Mouse (Mus musculus) neural tube, embryonic 12.5 days (tissue): ENCODE data around the gene Myo1f. TPM values are rescaled to one million over a fixed set of nuclear protein-coding genes. Genes with fewer than 3 reads are reported as not detected.
A peak's percentile ranks its signal among the peaks of the same experiment; 100 is the strongest.

Source experiments
- ATAC-seq: fragments of 200-750 bp; cut with Nextera tagmentation; 2 replicates; pipeline ENCODE4 v1.8.0; 2017; ENCODE audit warnings: low read depth, mild to moderate bottlenecking, moderate TSS enrichment, moderate library complexity; ENCODE audit not compliant: low FRiP score
- H3K27ac ChIP-seq: fragments of 300-500 bp; sonication (generic); 2 replicates; pipeline ENCODE4 v1.5.1; 2016
- H3K27me3 ChIP-seq: fragments of 300-500 bp; sonication (generic); replicated peaks from 2 replicates; pipeline ENCODE4 v1.6.1; 2016; ENCODE audit warnings: mild to moderate bottlenecking
- H3K36me3 ChIP-seq: fragments of 300-500 bp; sonication (generic); 2 replicates; pipeline ENCODE4 v1.6.1; 2016; ENCODE audit warnings: mild to moderate bottlenecking
- H3K4me1 ChIP-seq: fragments of 300-500 bp; sonication (generic); 2 replicates; pipeline ENCODE4 v1.6.1; 2016
- H3K4me2 ChIP-seq: fragments of 300-500 bp; sonication (generic); replicated peaks from 2 replicates; pipeline ENCODE4 v1.6.1; 2016; ENCODE audit warnings: mild to moderate bottlenecking
- H3K4me3 ChIP-seq: fragments of 300-500 bp; sonication (generic); 2 replicates; pipeline ENCODE4 v1.5.1; 2016
- H3K9ac ChIP-seq: fragments of 300-500 bp; sonication (generic); 2 replicates; pipeline ENCODE4 v1.6.1; 2016; ENCODE audit warnings: mild to moderate bottlenecking
- H3K9me3 ChIP-seq: fragments of 300-500 bp; sonication (generic); 2 replicates; pipeline ENCODE4 v1.6.1; 2016; ENCODE audit warnings: mild to moderate bottlenecking
- WGBS: fragments of 180-500 bp; shearing (Covaris S2); methylation state at CpG from one replicate; pipeline ENCODE4 v1.1.7; 2016; 5-methylcytosine and 5-hydroxymethylcytosine counted together
- polyA plus RNA-seq: library from polyadenylated mRNA; unstranded; fragments of >200 nt; fragmentation: Nextera tagmentation; extraction: Ambion mirVana; gene quantifications from 2 replicates; pipeline ENCODE4 v1.2.1, GENCODE M21; 2016

The Myo1f gene
- polyA plus RNA-seq: 2.0 and 2.6 TPM in 2 replicates

DNA sequence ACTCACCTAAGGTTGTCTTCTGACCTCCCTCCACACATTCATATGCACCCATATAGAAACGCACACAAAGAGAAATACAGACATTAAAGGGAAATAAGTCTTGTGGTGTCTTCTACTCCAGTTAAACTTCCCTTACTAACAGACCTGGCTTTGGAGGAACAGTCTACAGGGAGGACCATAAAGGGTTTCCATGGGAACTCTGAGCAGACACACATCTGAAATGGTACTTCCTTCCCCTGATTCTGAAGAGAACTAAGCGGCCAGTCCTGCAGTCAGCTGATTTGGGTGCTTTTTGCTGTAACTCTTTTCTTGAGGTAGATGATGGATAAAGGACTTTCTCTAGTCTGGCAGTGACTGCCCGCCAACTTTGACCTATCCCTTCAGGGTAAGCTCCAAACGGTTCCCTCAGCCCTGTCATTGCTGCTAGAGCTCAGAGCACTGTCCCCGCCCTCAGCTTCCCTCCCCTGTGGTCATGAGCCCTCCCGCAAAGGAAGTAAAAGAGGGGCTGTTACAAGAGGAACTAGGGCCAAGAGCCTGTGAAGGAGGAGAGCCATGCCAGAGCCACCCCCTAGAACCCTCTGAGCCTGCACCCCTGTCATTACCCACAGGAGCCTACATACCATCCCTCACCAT lies at the start of gene Myo1f:
TSS of gene Myo1f (plus strand) at position 485 of the 633 bp plus-strand sequence.
- no peak for ATAC-seq

GRCm38 (mm10) chr17:33508386-33508785 lies 47.1 kb upstream of the Myo1f start:
- H3K9ac ChIP-seq: no peak overlapping the region
- no peaks in the 10 kb centered on the region for H3K27me3 ChIP-seq
- H3K36me3 ChIP-seq: no peaks in the 10 kb centered on the region
- no peak for ATAC-seq
- H3K4me3 ChIP-seq: no peak overlapping the region
- no peaks in the 10 kb centered on the region for H3K4me1 ChIP-seq
- no peaks in the 10 kb centered on the region for H3K9me3 ChIP-seq
- H3K4me2 ChIP-seq: no peak overlapping the region
- H3K27ac ChIP-seq: no peak overlapping the region
- WGBS: 86% methylated on average over 1 of the region's 1 CpGs

More for the DNA sequence above, at the start of gene Myo1f:
- no peaks in the 10 kb centered on the region for H3K9me3 ChIP-seq
- peaks cover 10% of the 10 kb centered on the region for H3K36me3 ChIP-seq
- no peaks in the 10 kb centered on the region for H3K4me1 ChIP-seq
- no peak within 1 kb of the TSS for H3K4me3 ChIP-seq
- no peaks in the 10 kb centered on the region for H3K27me3 ChIP-seq
- H3K9ac ChIP-seq: no peak within 1 kb of the TSS
- WGBS: 45% methylated on average over 6 of the region's 6 CpGs
- H3K4me2 ChIP-seq: no peak within 1 kb of the TSS
- H3K27ac ChIP-seq: no peak within 1 kb of the TSS

DNA sequence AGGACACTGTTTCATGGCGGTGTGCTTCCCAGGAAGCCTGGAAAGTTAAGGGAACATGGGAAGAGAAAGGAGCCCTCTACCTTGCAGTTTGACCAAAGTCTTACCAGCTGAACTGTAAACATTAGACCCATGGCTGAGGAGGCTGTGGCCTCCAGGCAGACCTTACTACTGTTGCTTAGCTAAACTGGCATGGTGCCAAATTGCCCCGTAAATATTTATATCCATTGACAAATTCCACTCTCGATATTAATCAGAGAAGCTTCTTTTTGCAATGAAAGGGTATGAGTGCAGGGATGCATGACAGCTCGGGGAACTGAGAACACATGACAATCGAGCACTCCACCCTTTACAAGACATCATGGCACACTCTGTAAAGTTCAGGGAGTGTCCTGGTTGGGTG lies 45.3 kb upstream of the Myo1f start:
- Histone ChIP-seq H3K9me3 (no peaks in the 10 kb centered on the region), H3K27me3 (no peaks in the 10 kb centered on the region), H3K4me3 (no peak overlapping the region), H3K36me3 (no peaks in the 10 kb centered on the region), H3K4me1 (no peaks in the 10 kb centered on the region), H3K4me2 (no peak overlapping the region), H3K27ac (no peak overlapping the region), H3K9ac (no peak overlapping the region)
- ATAC-seq: no peak
- WGBS: 86% methylated on average over 5 of the region's 5 CpGs

- WGBS: 29% methylated on average over 2 of the region's 2 CpGs
- ATAC-seq: no peak
- no peaks in the 10 kb centered on the region for H3K27me3 ChIP-seq
- no peaks in the 10 kb centered on the region for H3K36me3 ChIP-seq
- no peak overlapping the region for H3K4me2 ChIP-seq
- H3K4me1 ChIP-seq: no peaks in the 10 kb centered on the region
- H3K9me3 ChIP-seq: no peaks in the 10 kb centered on the region
- no peak overlapping the region for H3K27ac ChIP-seq
- H3K9ac ChIP-seq: no peak overlapping the region
- no peak overlapping the region for H3K4me3 ChIP-seq
These were observed 42.8 kb upstream of the Myo1f start for GRCm38 (mm10) chr17:33512441-33513415.

DNA sequence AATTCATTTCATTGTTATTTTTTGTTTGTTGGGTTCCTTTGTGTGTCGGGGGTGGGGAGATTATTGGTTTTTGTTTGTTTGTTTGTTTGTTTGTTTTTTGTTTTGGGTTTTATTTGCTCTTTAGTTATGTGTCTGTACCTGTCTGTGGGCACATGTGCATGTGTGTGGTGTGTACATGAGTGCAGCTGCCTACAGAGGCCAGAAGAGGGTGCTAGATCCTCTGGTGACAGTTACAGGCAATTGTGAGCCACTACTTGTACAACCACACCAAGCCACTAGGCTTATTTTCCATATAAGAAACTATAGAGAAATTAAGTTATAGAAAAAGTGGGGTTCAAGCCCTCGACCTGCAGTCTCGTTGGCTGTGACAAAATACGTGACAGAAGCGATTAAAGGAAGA lies 41.6 kb upstream of the Myo1f start:
- Histone ChIP-seq H3K27ac (no peak overlapping the region), H3K4me1 (no peaks in the 10 kb centered on the region), H3K9me3 (no peaks in the 10 kb centered on the region), H3K27me3 (no peaks in the 10 kb centered on the region), H3K4me2 (no peak overlapping the region), H3K9ac (no peak overlapping the region), H3K36me3 (no peaks in the 10 kb centered on the region), H3K4me3 (no peak overlapping the region)
- WGBS: 92% methylated on average over 5 of the region's 5 CpGs
- no peak for ATAC-seq

DNA sequence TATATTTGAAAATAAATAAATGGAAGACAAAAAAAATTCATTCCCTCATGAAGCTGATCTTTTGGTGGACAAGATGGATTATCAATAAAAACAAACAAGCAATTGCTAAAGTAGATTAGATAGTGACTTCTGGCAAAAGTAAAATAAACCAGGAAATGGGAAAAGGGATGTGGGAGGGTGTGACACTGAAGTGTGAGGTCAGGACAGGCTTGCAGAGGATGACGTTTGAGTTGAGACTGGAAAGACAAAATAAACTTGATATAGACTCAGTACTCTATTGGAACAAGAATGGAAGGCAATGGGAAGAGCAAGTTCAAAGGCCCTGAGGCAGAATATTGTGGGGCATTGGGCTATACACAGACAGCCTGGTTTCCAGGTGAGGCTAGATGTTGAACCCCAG lies 35.1 kb upstream of the Myo1f start:
- Histone ChIP-seq H3K36me3 (no peaks in the 10 kb centered on the region), H3K4me1 (peaks cover 11% of the 10 kb centered on the region), H3K4me3 (no peak overlapping the region), H3K27me3 (no peaks in the 10 kb centered on the region), H3K4me2 (no peak overlapping the region), H3K27ac (no peak overlapping the region), H3K9me3 (no peaks in the 10 kb centered on the region), H3K9ac (no peak overlapping the region)
- ATAC-seq: no peak
- WGBS: 70% methylated on average over 1 of the region's 1 CpGs

DNA sequence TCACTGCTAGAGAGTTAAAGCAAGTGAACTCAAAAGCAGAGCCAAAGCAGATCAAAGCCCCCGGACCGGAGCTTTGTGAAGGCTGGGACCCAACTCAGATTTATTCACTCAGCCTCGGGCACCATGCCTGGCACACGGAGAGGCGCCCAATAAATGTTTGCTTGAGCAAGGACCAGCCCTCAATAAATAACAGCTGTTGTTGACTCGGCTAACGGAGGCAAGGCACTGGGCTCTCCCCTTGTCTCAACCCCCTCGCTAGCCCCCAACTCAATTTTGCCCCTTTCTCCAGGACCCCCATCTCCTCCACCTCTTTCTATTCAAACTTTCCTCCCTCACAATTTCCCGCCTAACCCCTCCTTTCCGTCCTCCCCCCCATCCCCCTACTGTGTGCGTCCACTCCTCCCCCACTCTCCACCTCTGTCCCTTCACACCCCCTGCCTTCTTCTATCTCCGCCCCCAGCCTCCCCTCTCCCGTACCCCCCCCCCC lies 32.0 kb upstream of the Myo1f start:
- Histone ChIP-seq H3K4me2 (peak overlapping the region; percentile 74), H3K4me1 (peaks cover 15% of the 10 kb centered on the region), H3K27me3 (no peaks in the 10 kb centered on the region), H3K9ac (peak overlapping the region; percentile 65), H3K36me3 (peaks cover 1% of the 10 kb centered on the region), H3K9me3 (no peaks in the 10 kb centered on the region), H3K4me3 (peak overlapping the region; percentile 61), H3K27ac (0 out of 2 replicates have a peak overlapping the region, but pooled peaks have one; percentile 26)
- ATAC-seq: peak; percentile 43
- WGBS: 3% methylated on average over 13 of the region's 13 CpGs

GRCm38 (mm10) chr17:33523918-33524755 lies 31.4 kb upstream of the Myo1f start, which contains the start of gene Adamts10:
Gene Adamts10, plus strand, starts transcription at chr17:33524204.
- under 1% methylated on average over 44 of the region's 44 CpGs for WGBS
- ATAC-seq: peak; percentile 56

GRCm38 (mm10) chr17:33524806-33525373 lies 30.6 kb upstream of the Myo1f start:
- H3K27me3 ChIP-seq: no peaks in the 10 kb centered on the region
- 0% methylated on average over 2 of the region's 2 CpGs for WGBS

More at GRCm38 (mm10) chr17:33523918-33524755, 31.4 kb upstream of the Myo1f start, which contains the start of gene Adamts10:
- peak within 1 kb of the TSS; percentile 74 for H3K4me2 ChIP-seq
- H3K9ac ChIP-seq: peak within 1 kb of the TSS; percentile 65
- H3K4me3 ChIP-seq: peak within 1 kb of the TSS; percentile 61
- no peaks in the 10 kb centered on the region for H3K9me3 ChIP-seq
- 0 out of 2 replicates have a peak within 1 kb of the TSS, but pooled peaks have one; percentile 26 for H3K27ac ChIP-seq
- peaks cover 6% of the 10 kb centered on the region for H3K36me3 ChIP-seq
- no peaks in the 10 kb centered on the region for H3K27me3 ChIP-seq
- H3K4me1 ChIP-seq: peaks cover 15% of the 10 kb centered on the region

DNA sequence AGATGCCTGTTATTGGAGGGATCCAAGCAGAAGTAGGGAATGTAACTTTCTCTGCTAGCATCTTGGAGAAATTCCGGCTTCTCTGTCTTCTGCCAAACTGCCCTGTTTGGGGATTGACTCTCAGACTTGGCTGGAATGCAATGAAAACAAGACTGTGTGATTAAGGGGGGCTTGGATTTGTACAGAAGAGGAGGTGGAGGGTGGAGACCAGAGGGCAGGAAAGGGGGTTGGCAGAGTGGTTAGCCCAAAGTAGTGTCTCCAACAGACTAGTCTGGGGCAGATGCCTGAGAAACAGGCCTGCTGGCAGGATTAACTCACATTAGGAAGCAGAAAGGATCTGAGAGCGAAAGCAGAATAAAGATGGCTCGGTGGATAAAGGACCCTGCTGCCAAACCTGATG lies 29.0 kb upstream of the Myo1f start:
- H3K4me1 ChIP-seq: peaks cover 15% of the 10 kb centered on the region
- H3K27me3 ChIP-seq: no peaks in the 10 kb centered on the region
- no peak overlapping the region for H3K4me3 ChIP-seq
- no peak for ATAC-seq
- no peaks in the 10 kb centered on the region for H3K9me3 ChIP-seq
- H3K9ac ChIP-seq: no peak overlapping the region
- no peak overlapping the region for H3K4me2 ChIP-seq
- 88% methylated on average over 3 of the region's 3 CpGs for WGBS
- H3K36me3 ChIP-seq: peaks cover 28% of the 10 kb centered on the region
- H3K27ac ChIP-seq: no peak overlapping the region

More at GRCm38 (mm10) chr17:33524806-33525373, 30.6 kb upstream of the Myo1f start:
- peak overlapping the region; percentile 65; the same call in 1 of the 2 replicates for H3K9ac ChIP-seq
- H3K36me3 ChIP-seq: peaks cover 12% of the 10 kb centered on the region
- H3K4me3 ChIP-seq: peak overlapping the region; percentile 61
- ATAC-seq: peak; percentile 34
- no peaks in the 10 kb centered on the region for H3K9me3 ChIP-seq
- peak overlapping the region; percentile 74 for H3K4me2 ChIP-seq
- H3K27ac ChIP-seq: no peak overlapping the region
- H3K4me1 ChIP-seq: peaks cover 15% of the 10 kb centered on the region

DNA sequence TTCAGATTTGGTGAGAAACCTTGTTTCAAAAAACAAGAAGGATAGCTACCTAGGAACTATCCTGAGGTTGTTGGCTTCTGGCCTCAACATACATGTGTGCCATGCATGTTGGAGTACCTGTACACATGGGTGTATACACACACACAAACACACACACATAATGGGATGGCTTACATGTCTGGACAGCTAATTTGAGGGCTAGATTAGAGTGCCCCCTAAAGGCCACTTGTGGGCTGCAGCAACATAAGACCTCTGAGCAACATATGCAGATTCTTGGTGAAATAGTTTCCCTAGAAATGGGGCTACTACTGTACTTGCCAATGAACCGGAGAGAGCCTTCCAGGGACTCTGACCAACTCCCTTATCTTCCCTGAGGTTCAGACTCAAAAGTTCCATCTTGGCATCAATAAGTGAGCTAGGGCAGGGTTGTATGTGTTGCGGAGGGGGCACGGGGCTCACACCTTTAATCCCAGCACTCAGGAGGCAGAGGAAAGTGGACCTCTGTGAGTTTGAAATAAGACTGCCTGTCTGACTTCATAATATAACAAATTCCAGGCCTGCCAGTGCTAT lies 16.3 kb upstream of the Myo1f start:
- no peaks in the 10 kb centered on the region for H3K9me3 ChIP-seq
- no peaks in the 10 kb centered on the region for H3K4me1 ChIP-seq
- H3K27me3 ChIP-seq: no peaks in the 10 kb centered on the region
- H3K4me3 ChIP-seq: no peak overlapping the region
- H3K4me2 ChIP-seq: no peak overlapping the region
- H3K27ac ChIP-seq: no peak overlapping the region
- H3K9ac ChIP-seq: no peak overlapping the region
- WGBS: 90% methylated on average over 3 of the region's 3 CpGs
- no peak for ATAC-seq
- peaks cover 38% of the 10 kb centered on the region for H3K36me3 ChIP-seq
